Mouse (Mus musculus): ENCODE results near the gene Mff. TPM values are rescaled to one million over a fixed set of nuclear protein-coding genes. Genes with fewer than 3 reads are reported as not detected.

The Mff gene
- total RNA-seq, 2 experiments from 2014 or later: 135 to 162 TPM

Other genes starting within 250 kb of the Mff start
- gene Col4a4, start 138.0 kb upstream of the Mff start, total RNA-seq (2021): 1 to 10 TPM; 6.9 to 7.0 TPM
- gene Col4a3, start 138.0 kb upstream of the Mff start, total RNA-seq (2021): 1 to 10 TPM; 2.0 to 2.1 TPM
- not detected for gene Tm4sf20, start 43.6 kb downstream of the Mff start, total RNA-seq (2021)
- gene Gm47791, start 46.4 kb downstream of the Mff start, total RNA-seq (2021): not detected
- gene Agfg1, start 114.6 kb downstream of the Mff start, total RNA-seq (2021): 10 to 100 TPM; 43.1 TPM
- gene A030005L19Rik, start 188.4 kb downstream of the Mff start, total RNA-seq (2021): not detected
- gene A030014E15Rik, start 200.0 kb downstream of the Mff start, total RNA-seq (2021): not detected
- not detected for gene Gm6217, start 206.5 kb downstream of the Mff start, total RNA-seq (2021)
- gene A030003K21Rik, start 218.5 kb downstream of the Mff start, total RNA-seq (2021): not detected
- not detected for gene Gm7544, start 231.1 kb downstream of the Mff start, total RNA-seq (2021)
- not detected for gene Gm47955, start 235.4 kb downstream of the Mff start, total RNA-seq (2021)